Mouse (Mus musculus): ENCODE results near the gene Klhl26.

Gene Klhl26

DNA sequence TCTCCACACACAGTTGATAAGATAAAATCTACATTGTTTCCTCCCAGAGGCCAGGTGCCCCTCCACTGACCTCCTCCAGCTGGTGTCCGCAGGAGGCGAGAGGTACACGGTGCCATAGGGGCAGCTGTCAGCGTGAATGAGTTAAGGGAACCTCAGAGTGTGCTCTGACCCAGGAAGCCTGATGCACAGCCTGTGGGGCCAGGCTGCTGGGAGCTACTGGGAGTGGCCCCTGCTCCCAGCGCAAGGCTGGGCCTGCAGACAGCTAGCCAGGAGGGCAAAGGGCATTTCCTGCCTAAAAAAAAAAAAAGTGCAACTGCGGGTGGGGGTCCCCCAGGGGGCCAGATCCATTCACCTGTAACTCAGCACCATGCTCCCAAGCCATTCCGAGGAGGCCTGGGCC is 71.6 kb downstream of the Klhl26 start:
- no peak for DNase-seq

GRCm38 (mm10) chr8:70404212-70404611 is 72.6 kb downstream of the Klhl26 start:
- no peak for DNase-seq
